Mouse (Mus musculus) limb, embryonic 15.5 days (tissue): Measurements from ENCODE around the gene Etnppl. TPM values are rescaled to one million over a fixed set of nuclear protein-coding genes. Genes with fewer than 3 reads are reported as not detected.

Experiments used
- ATAC-seq: fragments of 200-750 bp; cut with Nextera tagmentation; 2 replicates; pipeline ENCODE4 v1.8.0; 2017; ENCODE audit warnings: low read depth, moderate TSS enrichment; ENCODE audit not compliant: insufficient number of reproducible peaks, low FRiP score, low TSS enrichment
- H3K27ac ChIP-seq: fragments of 300-500 bp; sonication (generic); 2 replicates; pipeline ENCODE4 v1.5.1; 2015; ENCODE audit warnings: moderate library complexity, mild to moderate bottlenecking, inconsistent platforms
- H3K27me3 ChIP-seq: fragments of 300-500 bp; sonication (generic); 2 replicates; pipeline ENCODE4 v1.6.1; 2015; ENCODE audit warnings: inconsistent platforms
- H3K36me3 ChIP-seq: fragments of 300-500 bp; sonication (generic); 2 replicates; pipeline ENCODE4 v1.6.1; 2015; ENCODE audit warnings: inconsistent platforms
- H3K4me1 ChIP-seq: fragments of 300-500 bp; sonication (generic); 2 replicates; pipeline ENCODE4 v1.6.1; 2015; ENCODE audit warnings: inconsistent platforms
- H3K4me2 ChIP-seq: fragments of 300-500 bp; sonication (generic); 2 replicates; pipeline ENCODE4 v1.6.1; 2015; ENCODE audit warnings: mild to moderate bottlenecking, inconsistent platforms
- H3K4me3 ChIP-seq: fragments of 300-500 bp; sonication (generic); 2 replicates; pipeline ENCODE4 v1.5.1; 2015; ENCODE audit warnings: mild to moderate bottlenecking, inconsistent platforms
- H3K9ac ChIP-seq: fragments of 300-500 bp; sonication (generic); 2 replicates; pipeline ENCODE4 v1.6.1; 2015; ENCODE audit warnings: inconsistent platforms
- H3K9me3 ChIP-seq: fragments of 300-500 bp; sonication (generic); 2 replicates; pipeline ENCODE4 v1.6.1; 2016; ENCODE audit warnings: inconsistent platforms
- WGBS: fragments of 180-500 bp; shearing (Covaris S2); methylation state at CpG from one replicate; pipeline ENCODE4 v1.1.7; 2015; 5-methylcytosine and 5-hydroxymethylcytosine counted together
- polyA plus RNA-seq: library from polyadenylated mRNA; unstranded; fragments of >200 nt; fragmentation: Nextera tagmentation; extraction: Ambion mirVana; gene quantifications from 2 replicates; pipeline ENCODE4 v1.2.1, GENCODE M21; 2015

Etnppl gene
- 0.23 and 0.40 TPM in 2 replicates for polyA plus RNA-seq

GRCm38 (mm10) chr3:130617439-130617898, at the start of gene Etnppl:
TSS of gene Etnppl (plus strand) at chr3:130617448.
- H3K9me3 ChIP-seq, result no peaks in the 10 kb centered on the region
- no peaks in the 10 kb centered on the region for H3K36me3 ChIP-seq
- H3K4me2 ChIP-seq, result peak within 1 kb of the TSS; percentile 44
- H3K27ac ChIP-seq, result no peak within 1 kb of the TSS
- 4% methylated on average over 10 of the region's 10 CpGs for WGBS
- peaks cover 11% of the 10 kb centered on the region for H3K4me1 ChIP-seq
- H3K27me3 ChIP-seq, result no peaks in the 10 kb centered on the region
- no peak for ATAC-seq
- H3K9ac ChIP-seq, result no peak within 1 kb of the TSS
- peak within 1 kb of the TSS; percentile 20 for H3K4me3 ChIP-seq

GRCm38 (mm10) chr3:130568331-130569095, 48.7 kb upstream of the Etnppl start:
- no peak overlapping the region for H3K4me2 ChIP-seq
- no peak overlapping the region for H3K4me3 ChIP-seq
- H3K4me1 ChIP-seq, result no peaks in the 10 kb centered on the region
- H3K9ac ChIP-seq, result no peak overlapping the region
- WGBS, result 56% methylated on average over 16 of the region's 16 CpGs
- H3K27ac ChIP-seq, result no peak overlapping the region
- no peaks in the 10 kb centered on the region for H3K36me3 ChIP-seq
- H3K27me3 ChIP-seq, result no peaks in the 10 kb centered on the region
- no peak for ATAC-seq
- H3K9me3 ChIP-seq, result no peaks in the 10 kb centered on the region

GRCm38 (mm10) chr3:130573243-130573642, 44.0 kb upstream of the Etnppl start:
- Histone ChIP-seq H3K9ac (no peak overlapping the region), H3K4me2 (no peak overlapping the region), H3K9me3 (no peaks in the 10 kb centered on the region), H3K4me3 (no peak overlapping the region), H3K27ac (no peak overlapping the region), H3K36me3 (no peaks in the 10 kb centered on the region), H3K4me1 (no peaks in the 10 kb centered on the region), H3K27me3 (no peaks in the 10 kb centered on the region)
- ATAC-seq, result no peak
- 80% methylated on average over 5 of the region's 5 CpGs for WGBS

GRCm38 (mm10) chr3:130574652-130575051, 42.6 kb upstream of the Etnppl start:
- Histone ChIP-seq H3K27ac (no peak overlapping the region), H3K4me2 (no peak overlapping the region), H3K9ac (no peak overlapping the region), H3K9me3 (no peaks in the 10 kb centered on the region), H3K4me3 (no peak overlapping the region), H3K36me3 (no peaks in the 10 kb centered on the region), H3K4me1 (peaks cover 3% of the 10 kb centered on the region; the same call in 1 of the 2 replicates), H3K27me3 (no peaks in the 10 kb centered on the region)
- WGBS, result 21% methylated on average over 5 of the region's 5 CpGs
- no peak for ATAC-seq

GRCm38 (mm10) chr3:130576683-130577082, 40.6 kb upstream of the Etnppl start:
- Histone ChIP-seq H3K27ac (no peak overlapping the region), H3K36me3 (no peaks in the 10 kb centered on the region), H3K4me1 (peaks cover 5% of the 10 kb centered on the region; the same call in 1 of the 2 replicates), H3K4me2 (no peak overlapping the region), H3K4me3 (no peak overlapping the region), H3K9me3 (no peaks in the 10 kb centered on the region), H3K9ac (no peak overlapping the region), H3K27me3 (no peaks in the 10 kb centered on the region)
- 76% methylated on average over 6 of the region's 6 CpGs for WGBS
- ATAC-seq, result no peak

- Histone ChIP-seq H3K4me2 (no peak overlapping the region), H3K27me3 (no peaks in the 10 kb centered on the region), H3K9ac (no peak overlapping the region), H3K4me1 (peaks cover 5% of the 10 kb centered on the region; the same call in 1 of the 2 replicates), H3K27ac (no peak overlapping the region), H3K9me3 (no peaks in the 10 kb centered on the region), H3K4me3 (no peak overlapping the region), H3K36me3 (no peaks in the 10 kb centered on the region)
- 37% methylated on average over 17 of the region's 17 CpGs for WGBS
- ATAC-seq, result no peak
Measured at GRCm38 (mm10) chr3:130579501-130579900, 37.7 kb upstream of the Etnppl start.

GRCm38 (mm10) chr3:130581577-130581976, 35.7 kb upstream of the Etnppl start:
- H3K4me2 ChIP-seq, result no peak overlapping the region
- H3K27ac ChIP-seq, result no peak overlapping the region
- H3K4me3 ChIP-seq, result no peak overlapping the region
- peaks cover 5% of the 10 kb centered on the region; the same call in 1 of the 2 replicates for H3K4me1 ChIP-seq
- H3K27me3 ChIP-seq, result no peaks in the 10 kb centered on the region
- H3K9me3 ChIP-seq, result no peaks in the 10 kb centered on the region
- no peaks in the 10 kb centered on the region for H3K36me3 ChIP-seq
- no peak for ATAC-seq
- no peak overlapping the region for H3K9ac ChIP-seq
- WGBS, result 84% methylated on average over 2 of the region's 2 CpGs

- Histone ChIP-seq H3K27me3 (no peaks in the 10 kb centered on the region), H3K4me1 (peaks cover 5% of the 10 kb centered on the region; the same call in 1 of the 2 replicates), H3K9ac (no peak overlapping the region), H3K9me3 (no peaks in the 10 kb centered on the region), H3K4me2 (no peak overlapping the region), H3K4me3 (no peak overlapping the region), H3K27ac (no peak overlapping the region), H3K36me3 (no peaks in the 10 kb centered on the region)
- 79% methylated on average over 13 of the region's 13 CpGs for WGBS
- ATAC-seq, result no peak
Measured at GRCm38 (mm10) chr3:130582903-130583664, 34.2 kb upstream of the Etnppl start.

GRCm38 (mm10) chr3:130584007-130584406, 33.2 kb upstream of the Etnppl start:
- H3K36me3 ChIP-seq, result no peaks in the 10 kb centered on the region
- peaks cover 5% of the 10 kb centered on the region; the same call in 1 of the 2 replicates for H3K4me1 ChIP-seq
- no peaks in the 10 kb centered on the region for H3K9me3 ChIP-seq
- H3K27ac ChIP-seq, result no peak overlapping the region
- H3K9ac ChIP-seq, result no peak overlapping the region
- H3K4me3 ChIP-seq, result no peak overlapping the region
- no peak for ATAC-seq
- 77% methylated on average over 7 of the region's 7 CpGs for WGBS
- H3K27me3 ChIP-seq, result no peaks in the 10 kb centered on the region
- no peak overlapping the region for H3K4me2 ChIP-seq

- no peak overlapping the region for H3K27ac ChIP-seq
- H3K4me2 ChIP-seq, result no peak overlapping the region
- WGBS, result 78% methylated on average over 8 of the region's 8 CpGs
- H3K4me1 ChIP-seq, result no peaks in the 10 kb centered on the region
- no peaks in the 10 kb centered on the region for H3K36me3 ChIP-seq
- no peak overlapping the region for H3K4me3 ChIP-seq
- no peaks in the 10 kb centered on the region for H3K9me3 ChIP-seq
- no peak for ATAC-seq
- no peak overlapping the region for H3K9ac ChIP-seq
- no peaks in the 10 kb centered on the region for H3K27me3 ChIP-seq
Measured at GRCm38 (mm10) chr3:130595050-130595449, 22.2 kb upstream of the Etnppl start.

- WGBS, result 71% methylated on average over 10 of the region's 10 CpGs
- no peaks in the 10 kb centered on the region for H3K36me3 ChIP-seq
- no peak overlapping the region for H3K9ac ChIP-seq
- no peak for ATAC-seq
- no peaks in the 10 kb centered on the region for H3K4me1 ChIP-seq
- no peaks in the 10 kb centered on the region for H3K9me3 ChIP-seq
- H3K27ac ChIP-seq, result no peak overlapping the region
- no peak overlapping the region for H3K4me3 ChIP-seq
- H3K27me3 ChIP-seq, result no peaks in the 10 kb centered on the region
- no peak overlapping the region for H3K4me2 ChIP-seq
Measured at GRCm38 (mm10) chr3:130601491-130601890, 15.8 kb upstream of the Etnppl start.

- Histone ChIP-seq H3K4me3 (no peak overlapping the region), H3K9me3 (no peaks in the 10 kb centered on the region), H3K36me3 (no peaks in the 10 kb centered on the region), H3K9ac (no peak overlapping the region), H3K4me2 (no peak overlapping the region), H3K27ac (no peak overlapping the region), H3K4me1 (no peaks in the 10 kb centered on the region), H3K27me3 (no peaks in the 10 kb centered on the region)
- 79% methylated on average over 2 of the region's 2 CpGs for WGBS
- no peak for ATAC-seq
Measured at GRCm38 (mm10) chr3:130607924-130608323, 9.3 kb upstream of the Etnppl start.
